Mouse (Mus musculus): ENCODE results near the gene Sec14l5. TPM values are rescaled to one million over a fixed set of nuclear protein-coding genes. Genes with fewer than 3 reads are reported as not detected.
"Not testable (repeated sequence)": the region's sequence is repeated elsewhere in the genome, so short reads cannot be mapped to it uniquely, and the experiment has no call there.

Sec14l5 gene
- total and polyA plus RNA-seq, 3 experiments = 0.03 TPM; not detected in 2

DNA sequence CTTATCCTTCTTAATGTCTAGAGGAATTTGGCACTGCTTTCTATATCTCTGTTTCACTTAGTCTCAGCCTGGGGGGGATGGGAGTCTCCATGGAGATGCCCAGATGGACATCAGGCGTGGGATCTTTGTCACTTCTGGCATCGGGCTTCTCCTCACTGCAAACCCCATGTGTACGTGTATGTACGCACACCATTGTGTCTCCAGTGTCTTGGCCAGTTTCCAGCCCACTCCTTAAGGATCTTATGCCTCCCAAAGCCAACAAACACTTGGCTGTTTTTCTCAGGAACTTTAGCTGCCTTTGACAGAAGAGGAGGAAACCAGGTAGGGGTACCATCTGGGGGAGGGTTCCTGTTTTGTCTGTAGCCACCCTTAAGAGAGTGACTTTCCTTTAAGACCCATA lies 74.5 kb downstream of the Sec14l5 start:
- H3K9me3 ChIP-seq (replicated peaks; ENCODE audit: insufficient read depth, low read length) = no peaks in the 10 kb centered on the region
- H3K9ac ChIP-seq (ENCODE audit: control insufficient read depth, low read depth, low read length, poor library complexity, severe bottlenecking) = no peak overlapping the region
- no peaks in the 10 kb centered on the region for H3K79me2 ChIP-seq (ENCODE audit: control insufficient read depth, insufficient read depth, low read length, poor library complexity)
- no peak for DNase-seq (ENCODE audit: low read depth, low spot score)
- no peaks in the 10 kb centered on the region for H3K36me3 ChIP-seq (ENCODE audit: control insufficient read depth in 1 of 2, insufficient read depth in 2 of 2, low read length in 2 of 2)
- H3K27me3 ChIP-seq (ENCODE audit: control insufficient read depth in 1 of 2, insufficient read depth in 2 of 2, low read length in 2 of 2) = peaks cover 4% of the 10 kb centered on the region in 2 experiments; a peak in 2 of 4 replicates
- H3K4me3 ChIP-seq (ENCODE audit: control insufficient read depth in 1 of 2, insufficient read depth in 1 of 2, low read depth in 2 of 2, low read length in 2 of 2) = no peak overlapping the region
- TF ChIP-seq MYB (IDR thresholded peaks at IDR 0.05; ENCODE audit: low read depth, low read length) (no peak), USF2 (IDR thresholded peaks at IDR 0.05; ENCODE audit: borderline replicate concordance in 1 of 2, insufficient read depth in 1 of 2, low read depth in 1 of 2, low read length in 2 of 2) (no peak), MEF2A (IDR thresholded peaks at IDR 0.05; ENCODE audit: extremely low read depth, insufficient replicate concordance, low read depth, low read length, poor library complexity, severe bottlenecking) (no peak), MAZ (IDR thresholded peaks at IDR 0.05; ENCODE audit: low read depth, low read length) (no peak), RAD21 (IDR thresholded peaks at IDR 0.05; ENCODE audit: low read depth, low read length) (no peak), ZNF384 (IDR thresholded peaks at IDR 0.05; ENCODE audit: low read depth, low read length) (no peak), USF1 (IDR thresholded peaks at IDR 0.05; ENCODE audit: low read depth, low read length) (no peak), SMC3 (IDR thresholded peaks at IDR 0.05; ENCODE audit: low read depth, low read length) (no peak), KAT2A (conservative IDR thresholded peaks at IDR 0.05; ENCODE audit: low read depth, low read length) (no peak), TAL1 (IDR thresholded peaks at IDR 0.05; ENCODE audit: low read length) (no peak), TCF12 (IDR thresholded peaks at IDR 0.05; ENCODE audit: low read depth, low read length) (no peak), E2F4 (IDR thresholded peaks at IDR 0.05; ENCODE audit: borderline replicate concordance, low read depth, low read length) (no peak), CHD2 (IDR thresholded peaks at IDR 0.05; ENCODE audit: low read length) (no peak), POLR2AphosphoS5 (IDR thresholded peaks at IDR 0.05; ENCODE audit: borderline replicate concordance, low read depth, low read length) (no peak), UBTF (IDR thresholded peaks at IDR 0.05; ENCODE audit: borderline replicate concordance, insufficient read depth, low read depth, low read length) (no peak), GABPA (IDR thresholded peaks at IDR 0.05; ENCODE audit: low read depth, low read length) (no peak), POLR2AphosphoS2 (IDR thresholded peaks at IDR 0.05; ENCODE audit: low read length) (no peak)
- no peaks in the 10 kb centered on the region for H3K4me1 ChIP-seq (ENCODE audit: control insufficient read depth in 1 of 2, insufficient read depth in 2 of 2, low read length in 2 of 2)
- no peak overlapping the region for H3K27ac ChIP-seq (ENCODE audit: control insufficient read depth, low read depth, low read length)

DNA sequence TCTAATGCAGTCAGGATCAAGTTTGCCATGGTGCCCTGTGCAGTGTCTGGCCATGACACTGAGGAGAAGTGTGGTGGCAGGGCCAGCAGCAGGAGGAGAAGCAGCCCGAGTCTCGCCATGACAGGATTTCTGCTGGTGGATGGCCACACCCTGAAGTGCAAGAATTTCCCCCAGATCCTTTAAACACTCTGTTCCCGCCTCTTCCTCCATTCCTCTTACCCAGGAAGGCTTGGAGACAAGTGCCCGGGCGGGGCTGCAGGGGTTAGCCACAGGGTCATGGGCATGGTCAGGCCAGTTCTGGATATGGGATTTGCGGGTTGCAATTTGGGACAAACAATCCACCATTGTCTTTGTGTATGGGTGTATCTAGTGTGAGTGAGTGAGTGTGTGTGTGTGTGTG lies 75.2 kb downstream of the Sec14l5 start, which contains the start of gene AU021092:
TSS of gene AU021092 (minus strand) at position 160 of the 400 bp plus-strand sequence.
- Histone ChIP-seq H3K27me3 (ENCODE audit: control insufficient read depth in 1 of 2, insufficient read depth in 2 of 2, low read length in 2 of 2) (peaks cover 4% of the 10 kb centered on the region in 2 experiments; a peak in 2 of 4 replicates), H3K4me3 (ENCODE audit: control insufficient read depth in 1 of 2, insufficient read depth in 1 of 2, low read depth in 2 of 2, low read length in 2 of 2) (no peak within 1 kb of the TSS), H3K79me2 (ENCODE audit: control insufficient read depth, insufficient read depth, low read length, poor library complexity) (no peaks in the 10 kb centered on the region), H3K27ac (ENCODE audit: control insufficient read depth, low read depth, low read length) (no peak within 1 kb of the TSS), H3K36me3 (ENCODE audit: control insufficient read depth in 1 of 2, insufficient read depth in 2 of 2, low read length in 2 of 2) (no peaks in the 10 kb centered on the region), H3K9me3 (replicated peaks; ENCODE audit: insufficient read depth, low read length) (no peaks in the 10 kb centered on the region), H3K4me1 (ENCODE audit: control insufficient read depth in 1 of 2, insufficient read depth in 2 of 2, low read length in 2 of 2) (no peaks in the 10 kb centered on the region), H3K9ac (ENCODE audit: control insufficient read depth, low read depth, low read length, poor library complexity, severe bottlenecking) (no peak within 1 kb of the TSS)
- no peak for TF ChIP-seq ZKSCAN1 (IDR thresholded peaks at IDR 0.05; ENCODE audit: low read depth, low read length)
- no peak for TF ChIP-seq CHD2 (IDR thresholded peaks at IDR 0.05; ENCODE audit: low read length)
- TF ChIP-seq GATA1 (IDR thresholded peaks at IDR 0.05; ENCODE audit: low read depth, low read length) = no peak
- TF ChIP-seq TBP (IDR thresholded peaks at IDR 0.05; ENCODE audit: low read depth, low read length) = no peak
- no peak for TF ChIP-seq MAX (IDR thresholded peaks at IDR 0.05; ENCODE audit: low read length)
- TF ChIP-seq ELF1 (IDR thresholded peaks at IDR 0.05; ENCODE audit: low read depth, low read length) = no peak
- TF ChIP-seq MYC (IDR thresholded peaks at IDR 0.05; ENCODE audit: low read depth, low read length) = no peak
- TF ChIP-seq GABPA (IDR thresholded peaks at IDR 0.05; ENCODE audit: low read depth, low read length) = no peak
- DNase-seq (ENCODE audit: low read depth, low spot score) = no peak

DNA sequence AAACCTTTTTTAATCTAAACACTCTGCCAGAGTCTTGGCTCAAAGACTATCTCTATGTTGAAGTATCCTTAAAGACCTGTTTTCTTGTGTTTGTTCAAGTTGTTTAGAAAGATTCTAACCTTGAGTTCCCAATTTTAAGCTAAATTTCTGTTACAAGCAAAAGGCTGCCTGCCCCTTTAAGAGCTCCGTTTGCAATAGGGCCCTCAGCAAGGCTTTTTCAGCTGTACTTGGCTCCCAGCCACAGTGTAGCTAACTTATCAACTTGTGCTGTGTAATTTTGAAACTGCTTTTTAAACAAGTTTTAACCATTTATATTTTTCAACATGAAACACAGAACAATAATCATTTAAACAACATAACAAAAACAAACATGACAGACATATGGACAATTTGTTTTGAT lies 79.6 kb downstream of the Sec14l5 start:
- not testable (repeated sequence) for H3K36me3 ChIP-seq (ENCODE audit: control insufficient read depth in 1 of 2, insufficient read depth in 2 of 2, low read length in 2 of 2); DNase-seq (ENCODE audit: low read depth, low spot score); H3K27ac ChIP-seq (ENCODE audit: control insufficient read depth, low read depth, low read length); H3K9me3 ChIP-seq (replicated peaks; ENCODE audit: insufficient read depth, low read length); H3K79me2 ChIP-seq (ENCODE audit: control insufficient read depth, insufficient read depth, low read length, poor library complexity); H3K27me3 ChIP-seq (ENCODE audit: control insufficient read depth in 1 of 2, insufficient read depth in 2 of 2, low read length in 2 of 2); H3K4me1 ChIP-seq (ENCODE audit: control insufficient read depth in 1 of 2, insufficient read depth in 2 of 2, low read length in 2 of 2)
- Histone ChIP-seq H3K4me3 (ENCODE audit: control insufficient read depth in 1 of 2, insufficient read depth in 1 of 2, low read depth in 2 of 2, low read length in 2 of 2) (peak overlapping the region; percentile 18 to 26; a peak in 3 of 4 replicates), H3K9ac (ENCODE audit: control insufficient read depth, low read depth, low read length, poor library complexity, severe bottlenecking) (peak overlapping the region; percentile 34; the same call in 1 of the 2 replicates)
